Mouse (Mus musculus) MN1 (cell line): Measurements from ENCODE around the gene Nhej1.

Source experiments
- DNase-seq: peaks from one replicate; pipeline ENCODE4 v3.0.0-alpha.2; 2016; ENCODE audit warnings: low spot score

Gene Nhej1

GRCm38 (mm10) chr1:75124346-75125321 lies at the start of gene Nhej1:
Gene Nhej1, minus strand, starts transcription at chr1:75125200.
- DNase-seq: peak; percentile 97

GRCm38 (mm10) chr1:75168472-75169464 lies 43.8 kb upstream of the Nhej1 start, which contains the start of gene Zfand2b:
Gene Zfand2b, plus strand, starts transcription at chr1:75168646.
- peak; percentile 96 for DNase-seq

GRCm38 (mm10) chr1:75168093-75168471 lies 43.1 kb upstream of the Nhej1 start:
- DNase-seq: no peak

- no peak for DNase-seq
These were observed 35.2 kb upstream of the Nhej1 start for GRCm38 (mm10) chr1:75160256-75160617.

- DNase-seq: no peak
These were observed 34.7 kb upstream of the Nhej1 start for GRCm38 (mm10) chr1:75159540-75160255.

- no peak for DNase-seq
These were observed 34.0 kb upstream of the Nhej1 start for GRCm38 (mm10) chr1:75158990-75159389.

GRCm38 (mm10) chr1:75155837-75156236 lies 30.8 kb upstream of the Nhej1 start:
- DNase-seq: no peak

- no peak for DNase-seq
These were observed 23.7 kb upstream of the Nhej1 start for GRCm38 (mm10) chr1:75148727-75149126.

GRCm38 (mm10) chr1:75147411-75148135 lies 22.6 kb upstream of the Nhej1 start:
- no peak for DNase-seq

- DNase-seq: no peak
These were observed 20.6 kb upstream of the Nhej1 start for GRCm38 (mm10) chr1:75145589-75145988.

GRCm38 (mm10) chr1:75142301-75143261 lies 17.6 kb upstream of the Nhej1 start, which contains the start of the genes Cnppd1 and Retreg2:
Gene Cnppd1, minus strand, starts transcription at chr1:75142711.
Gene Retreg2, plus strand, starts transcription at chr1:75142778.
- DNase-seq: peak; percentile 97

- DNase-seq: peak; percentile 72
These were observed 16.6 kb upstream of the Nhej1 start for GRCm38 (mm10) chr1:75141486-75142190.

GRCm38 (mm10) chr1:75140601-75141190 lies 15.7 kb upstream of the Nhej1 start:
- DNase-seq: no peak

- no peak for DNase-seq
These were observed 13.4 kb upstream of the Nhej1 start for GRCm38 (mm10) chr1:75138448-75138847.

- no peak for DNase-seq
These were observed 11.7 kb upstream of the Nhej1 start for GRCm38 (mm10) chr1:75136730-75137129.

GRCm38 (mm10) chr1:75136293-75136692 lies 11.3 kb upstream of the Nhej1 start:
- no peak for DNase-seq

GRCm38 (mm10) chr1:75133421-75134207 lies 8.6 kb upstream of the Nhej1 start, which contains the start of gene Slc23a3:
Gene Slc23a3, minus strand, starts transcription at chr1:75133890.
- no peak for DNase-seq

GRCm38 (mm10) chr1:75128641-75129040 lies 3.6 kb upstream of the Nhej1 start:
- DNase-seq: no peak
